Mouse (Mus musculus): ENCODE data around the gene Arfgef3. TPM values are rescaled to one million over a fixed set of nuclear protein-coding genes. Genes with fewer than 3 reads are reported as not detected.
A peak's percentile ranks its signal among the peaks of the same experiment; 100 is the strongest.
"Not testable (repeated sequence)": the region's sequence is repeated elsewhere in the genome, so short reads cannot be mapped to it uniquely, and the experiment has no call there.

Gene Arfgef3
- polyA plus RNA-seq, 1 experiment = 6.3 TPM

DNA sequence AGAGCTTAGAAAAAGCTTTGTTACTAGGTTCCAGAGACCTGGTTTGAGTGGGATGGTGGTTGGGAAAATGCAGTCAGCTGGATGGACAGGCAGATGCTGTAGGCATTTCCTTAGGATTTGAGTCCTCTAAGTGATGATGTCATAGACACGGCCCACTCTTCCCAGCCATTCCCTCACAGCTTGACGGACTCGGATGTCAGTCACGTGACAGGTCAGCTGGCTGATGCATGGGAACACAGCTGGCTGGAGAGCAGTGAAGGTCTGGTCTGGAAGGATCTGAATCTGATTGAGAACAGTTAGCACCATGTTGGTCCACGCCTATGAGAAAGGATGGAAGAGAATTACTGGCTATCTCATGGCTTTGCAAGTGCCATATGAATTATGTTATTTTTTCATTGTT lies 154.3 kb downstream of the Arfgef3 start:
- H3K27ac ChIP-seq (ENCODE audit: control insufficient read depth, insufficient read depth, low read depth, low read length) = no peak overlapping the region
- H3K36me3 ChIP-seq (ENCODE audit: control insufficient read depth, insufficient read depth, low read length) = no peaks in the 10 kb centered on the region
- no peak for TF ChIP-seq CTCF (IDR thresholded peaks at IDR 0.05; ENCODE audit: control insufficient read depth, insufficient read depth, insufficient replicate concordance, low read depth, low read length)
- no peak for TF ChIP-seq POLR2A (IDR thresholded peaks at IDR 0.05; ENCODE audit: control insufficient read depth, low read depth, low read length)
- H3K27me3 ChIP-seq (ENCODE audit: control insufficient read depth, insufficient read depth, low read length) = no peaks in the 10 kb centered on the region
- H3K4me3 ChIP-seq (ENCODE audit: control insufficient read depth, low read depth, low read length) = no peak overlapping the region
- H3K4me1 ChIP-seq (ENCODE audit: control insufficient read depth, insufficient read depth, low read length) = peaks cover 8% of the 10 kb centered on the region

DNA sequence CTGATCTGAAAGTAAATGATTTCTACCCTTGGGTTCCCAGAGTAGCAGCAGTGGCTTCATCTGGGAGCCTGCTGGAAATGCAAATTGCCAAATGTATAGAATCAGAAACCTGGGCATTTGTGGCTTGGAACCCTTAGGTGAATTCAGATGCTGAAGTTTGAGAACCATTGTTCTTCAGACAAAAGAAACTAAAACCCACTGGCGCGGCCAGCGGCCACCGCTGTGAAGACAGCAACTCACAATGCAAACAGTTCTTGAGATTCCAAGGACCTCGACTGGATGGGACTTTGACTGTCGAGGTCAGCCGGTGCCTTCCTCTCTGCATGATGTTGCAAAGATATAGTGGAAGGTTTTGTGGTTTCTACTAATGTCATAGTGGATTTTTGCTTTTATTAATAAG lies 159.6 kb downstream of the Arfgef3 start:
- H3K4me3 ChIP-seq (ENCODE audit: control insufficient read depth, low read depth, low read length) = no peak overlapping the region
- no peaks in the 10 kb centered on the region for H3K4me1 ChIP-seq (ENCODE audit: control insufficient read depth, insufficient read depth, low read length)
- no peak overlapping the region for H3K27ac ChIP-seq (ENCODE audit: control insufficient read depth, insufficient read depth, low read depth, low read length)
- no peaks in the 10 kb centered on the region for H3K27me3 ChIP-seq (ENCODE audit: control insufficient read depth, insufficient read depth, low read length)
- TF ChIP-seq POLR2A (IDR thresholded peaks at IDR 0.05; ENCODE audit: control insufficient read depth, low read depth, low read length) (no peak), CTCF (IDR thresholded peaks at IDR 0.05; ENCODE audit: control insufficient read depth, insufficient read depth, insufficient replicate concordance, low read depth, low read length) (no peak)
- H3K36me3 ChIP-seq (ENCODE audit: control insufficient read depth, insufficient read depth, low read length) = no peaks in the 10 kb centered on the region

GRCm38 (mm10) chr10:18572581-18572980 lies 171.2 kb downstream of the Arfgef3 start:
- no peak overlapping the region for H3K4me3 ChIP-seq (ENCODE audit: control insufficient read depth, low read depth, low read length)
- H3K27ac ChIP-seq (ENCODE audit: control insufficient read depth, insufficient read depth, low read depth, low read length) = no peak overlapping the region
- no peaks in the 10 kb centered on the region for H3K27me3 ChIP-seq (ENCODE audit: control insufficient read depth, insufficient read depth, low read length)
- no peaks in the 10 kb centered on the region for H3K36me3 ChIP-seq (ENCODE audit: control insufficient read depth, insufficient read depth, low read length)
- TF ChIP-seq POLR2A (IDR thresholded peaks at IDR 0.05; ENCODE audit: control insufficient read depth, low read depth, low read length) (no peak), CTCF (IDR thresholded peaks at IDR 0.05; ENCODE audit: control insufficient read depth, insufficient read depth, insufficient replicate concordance, low read depth, low read length) (peak; percentile 20; the same call in 1 of the 2 replicates)
- H3K4me1 ChIP-seq (ENCODE audit: control insufficient read depth, insufficient read depth, low read length) = no peaks in the 10 kb centered on the region

- H3K4me1 ChIP-seq (ENCODE audit: control insufficient read depth, insufficient read depth, low read length) = no peaks in the 10 kb centered on the region
- H3K4me3 ChIP-seq (ENCODE audit: control insufficient read depth, low read depth, low read length) = no peak overlapping the region
- no peaks in the 10 kb centered on the region for H3K36me3 ChIP-seq (ENCODE audit: control insufficient read depth, insufficient read depth, low read length)
- H3K27ac ChIP-seq (ENCODE audit: control insufficient read depth, insufficient read depth, low read depth, low read length) = no peak overlapping the region
- H3K27me3 ChIP-seq (ENCODE audit: control insufficient read depth, insufficient read depth, low read length) = no peaks in the 10 kb centered on the region
- TF ChIP-seq POLR2A (IDR thresholded peaks at IDR 0.05; ENCODE audit: control insufficient read depth, low read depth, low read length) (no peak), CTCF (IDR thresholded peaks at IDR 0.05; ENCODE audit: control insufficient read depth, insufficient read depth, insufficient replicate concordance, low read depth, low read length) (no peak)
Measured at GRCm38 (mm10) chr10:18562940-18563339, 180.8 kb downstream of the Arfgef3 start.

DNA sequence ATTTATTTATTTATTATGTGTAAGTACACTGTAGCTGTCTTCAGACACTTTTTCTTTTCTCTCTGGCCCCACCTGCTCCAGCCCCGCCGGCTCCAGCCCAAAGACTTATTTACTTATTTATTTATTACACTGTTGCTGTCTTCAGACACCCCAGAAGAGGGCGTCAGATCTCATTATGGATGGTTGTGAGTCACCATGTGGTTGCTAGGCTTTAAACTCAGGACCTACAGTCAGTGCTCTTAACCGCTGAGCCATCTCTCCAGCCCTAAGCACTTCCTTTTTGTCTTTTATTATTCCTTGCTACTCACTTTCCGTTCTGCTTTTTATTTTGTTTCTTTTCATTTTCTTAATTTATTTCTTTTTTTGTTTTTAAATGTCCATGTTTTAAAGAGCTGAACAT lies 182.3 kb downstream of the Arfgef3 start:
- TF ChIP-seq CTCF (IDR thresholded peaks at IDR 0.05; ENCODE audit: control insufficient read depth, insufficient read depth, insufficient replicate concordance, low read depth, low read length) = no peak
- TF ChIP-seq POLR2A (IDR thresholded peaks at IDR 0.05; ENCODE audit: control insufficient read depth, low read depth, low read length) = no peak
- Histone ChIP-seq H3K27me3 (ENCODE audit: control insufficient read depth, insufficient read depth, low read length) (no peaks in the 10 kb centered on the region), H3K4me3 (ENCODE audit: control insufficient read depth, low read depth, low read length) (no peak overlapping the region), H3K27ac (ENCODE audit: control insufficient read depth, insufficient read depth, low read depth, low read length) (no peak overlapping the region), H3K4me1 (ENCODE audit: control insufficient read depth, insufficient read depth, low read length) (no peaks in the 10 kb centered on the region), H3K36me3 (ENCODE audit: control insufficient read depth, insufficient read depth, low read length) (no peaks in the 10 kb centered on the region)

GRCm38 (mm10) chr10:18559076-18559475 lies 184.7 kb downstream of the Arfgef3 start:
- H3K4me3 ChIP-seq (ENCODE audit: control insufficient read depth, low read depth, low read length); H3K27me3 ChIP-seq (ENCODE audit: control insufficient read depth, insufficient read depth, low read length); H3K36me3 ChIP-seq (ENCODE audit: control insufficient read depth, insufficient read depth, low read length); H3K4me1 ChIP-seq (ENCODE audit: control insufficient read depth, insufficient read depth, low read length); H3K27ac ChIP-seq (ENCODE audit: control insufficient read depth, insufficient read depth, low read depth, low read length): not testable (repeated sequence)

DNA sequence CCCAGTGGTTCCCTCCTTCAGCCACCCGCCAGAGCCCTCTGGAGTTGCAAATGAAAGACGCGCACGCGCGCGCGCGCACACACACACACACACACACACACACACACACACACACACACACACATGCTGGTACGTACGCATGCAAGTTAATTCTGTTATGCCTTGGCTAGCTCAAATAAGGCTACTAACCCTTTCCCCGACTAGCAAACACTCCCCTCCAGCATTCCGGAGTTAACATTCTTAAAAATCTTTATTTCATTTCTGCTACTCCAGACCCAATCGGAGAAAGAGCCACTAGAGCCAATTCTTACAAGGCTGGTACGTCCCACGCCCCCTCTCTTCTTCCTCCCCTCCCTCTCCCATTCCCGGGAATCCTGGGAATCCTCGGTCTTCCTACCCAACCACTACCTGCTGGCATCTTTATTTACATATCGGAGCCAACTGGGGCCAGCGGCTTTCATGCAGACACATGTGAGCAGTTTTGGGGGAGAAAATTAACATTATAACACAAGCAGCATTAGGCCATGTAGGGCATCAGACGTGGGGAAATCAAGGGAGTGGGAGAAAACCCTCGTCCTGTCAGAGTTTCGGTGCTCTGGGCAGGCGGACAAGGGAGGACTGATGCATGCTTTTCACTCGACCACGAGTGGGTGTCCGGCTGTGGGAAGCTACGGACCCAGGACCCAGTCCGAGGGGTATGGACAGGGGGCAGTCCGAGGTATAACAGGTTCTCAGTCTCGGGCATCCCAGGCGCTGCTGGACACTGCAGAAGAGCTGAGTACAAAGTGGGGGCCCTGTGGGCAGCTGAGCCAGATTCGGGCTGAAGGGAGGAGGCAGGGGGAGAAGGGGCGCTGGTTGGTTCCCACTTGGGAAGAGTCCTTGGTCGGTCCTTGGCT lies 194.2 kb downstream of the Arfgef3 start:
- Histone ChIP-seq H3K4me3 (ENCODE audit: control insufficient read depth, low read depth, low read length) (peak overlapping the region; percentile 39), H3K27me3 (ENCODE audit: control insufficient read depth, insufficient read depth, low read length) (no peaks in the 10 kb centered on the region), H3K4me1 (ENCODE audit: control insufficient read depth, insufficient read depth, low read length) (peaks cover 6% of the 10 kb centered on the region), H3K36me3 (ENCODE audit: control insufficient read depth, insufficient read depth, low read length) (no peaks in the 10 kb centered on the region), H3K27ac (ENCODE audit: control insufficient read depth, insufficient read depth, low read depth, low read length) (no peak overlapping the region)
- TF ChIP-seq CTCF (IDR thresholded peaks at IDR 0.05; ENCODE audit: control insufficient read depth, insufficient read depth, insufficient replicate concordance, low read depth, low read length) (no peak), POLR2A (IDR thresholded peaks at IDR 0.05; ENCODE audit: control insufficient read depth, low read depth, low read length) (no peak)

Measured in testis, adult 2 months (tissue).